Mouse (Mus musculus) hindbrain, embryonic 14.5 days (tissue): ENCODE results near the gene Osbpl3. TPM values are rescaled to one million over a fixed set of nuclear protein-coding genes. Genes with fewer than 3 reads are reported as not detected.

Source experiments
- ATAC-seq: fragments of 200-750 bp; cut with Nextera tagmentation; 2 replicates; pipeline ENCODE4 v1.8.0; 2017; ENCODE audit warnings: moderate number of reproducible peaks, mild to moderate bottlenecking, moderate TSS enrichment, moderate library complexity; ENCODE audit not compliant: low FRiP score
- DNase-seq: peaks from one replicate; pipeline ENCODE4 v3.0.0-alpha.2; 2015; ENCODE audit warnings: low spot score
- H3K27ac ChIP-seq: fragments of 300-500 bp; sonication (generic); 2 replicates; pipeline ENCODE4 v1.5.1; 2014; ENCODE audit warnings: mild to moderate bottlenecking, moderate library complexity
- H3K27me3 ChIP-seq: fragments of 300-500 bp; sonication (generic); 2 replicates; pipeline ENCODE4 v1.6.1; 2014; ENCODE audit warnings: mild to moderate bottlenecking, low read length, mixed read lengths; ENCODE audit not compliant: control insufficient read depth, insufficient read depth
- H3K36me3 ChIP-seq: fragments of 300-500 bp; sonication (generic); replicated peaks from 2 replicates; pipeline ENCODE4 v1.6.1; 2014; ENCODE audit not compliant: control insufficient read depth, insufficient read depth
- H3K4me1 ChIP-seq: fragments of 300-500 bp; sonication (generic); replicated peaks from 2 replicates; pipeline ENCODE4 v1.6.1; 2014; ENCODE audit warnings: antibody characterized with exemption, low read length, mixed read lengths; ENCODE audit not compliant: control insufficient read depth, insufficient read depth
- H3K4me2 ChIP-seq: fragments of 300-500 bp; sonication (generic); replicated peaks from 2 replicates; pipeline ENCODE4 v1.6.1; 2014; ENCODE audit warnings: mild to moderate bottlenecking, moderate library complexity
- H3K4me3 ChIP-seq: fragments of 300-500 bp; sonication (generic); replicated peaks from 2 replicates; pipeline ENCODE4 v1.5.1; 2014; ENCODE audit warnings: mild to moderate bottlenecking, low read length
- H3K9ac ChIP-seq: fragments of 300-500 bp; sonication (generic); 2 replicates; pipeline ENCODE4 v1.6.1; 2014
- H3K9me3 ChIP-seq: fragments of 300-500 bp; sonication (generic); 2 replicates; pipeline ENCODE4 v1.6.1; 2016; ENCODE audit warnings: low read length; ENCODE audit not compliant: control insufficient read depth
- WGBS: fragments of 180-500 bp; shearing (Covaris S2); extraction: QIAGEN DNeasy Blood & Tissue Kit; methylation state at CpG from one replicate; pipeline ENCODE4 v1.1.7; 2014; 5-methylcytosine and 5-hydroxymethylcytosine counted together
- polyA plus RNA-seq: library from polyadenylated mRNA; unstranded; fragments of >200 nt; fragmentation: Nextera tagmentation; extraction: Ambion mirVana; gene quantifications from 2 replicates; pipeline ENCODE4 v1.2.1, GENCODE M21; 2014

The Osbpl3 gene
- polyA plus RNA-seq, 1 experiment from 2014 or later = 3.9 TPM

- 76% methylated on average over 6 of the region's 7 CpGs for WGBS
- Histone ChIP-seq H3K4me3 (no peak overlapping the region), H3K9me3 (no peaks in the 10 kb centered on the region), H3K36me3 (no peaks in the 10 kb centered on the region), H3K4me2 (no peak overlapping the region), H3K9ac (no peak overlapping the region), H3K27me3 (no peaks in the 10 kb centered on the region), H3K27ac (no peak overlapping the region), H3K4me1 (no peaks in the 10 kb centered on the region)
- ATAC-seq (no peak), DNase-seq (no peak)
Observed at GRCm38 (mm10) chr6:50399427-50400195, 56.4 kb downstream of the Osbpl3 start.

DNA sequence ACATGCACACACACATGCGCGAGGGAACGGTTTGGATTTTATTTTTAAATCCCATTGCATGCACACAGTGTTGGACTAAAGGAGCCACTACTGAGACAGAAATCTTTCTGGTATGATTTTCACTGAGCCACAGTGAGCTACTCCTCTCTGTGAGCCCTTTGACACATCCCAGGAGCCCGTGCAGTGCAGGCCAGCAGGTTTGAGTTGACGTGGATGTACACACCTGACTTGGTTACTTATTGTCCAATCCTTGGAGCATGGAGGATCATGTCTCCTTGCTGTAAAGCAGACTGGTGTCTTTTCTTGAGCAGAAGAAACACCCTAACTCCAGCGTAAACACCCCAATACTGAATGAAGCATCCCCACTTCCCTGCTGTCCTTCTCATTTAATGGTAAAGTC, 57.7 kb downstream of the Osbpl3 start:
- Histone ChIP-seq H3K4me2 (no peak overlapping the region), H3K4me1 (no peaks in the 10 kb centered on the region), H3K36me3 (no peaks in the 10 kb centered on the region), H3K4me3 (no peak overlapping the region), H3K27me3 (no peaks in the 10 kb centered on the region), H3K9ac (no peak overlapping the region), H3K27ac (no peak overlapping the region), H3K9me3 (no peaks in the 10 kb centered on the region)
- WGBS = 95% methylated on average over 6 of the region's 6 CpGs
- DNase-seq (no peak), ATAC-seq (no peak)

DNA sequence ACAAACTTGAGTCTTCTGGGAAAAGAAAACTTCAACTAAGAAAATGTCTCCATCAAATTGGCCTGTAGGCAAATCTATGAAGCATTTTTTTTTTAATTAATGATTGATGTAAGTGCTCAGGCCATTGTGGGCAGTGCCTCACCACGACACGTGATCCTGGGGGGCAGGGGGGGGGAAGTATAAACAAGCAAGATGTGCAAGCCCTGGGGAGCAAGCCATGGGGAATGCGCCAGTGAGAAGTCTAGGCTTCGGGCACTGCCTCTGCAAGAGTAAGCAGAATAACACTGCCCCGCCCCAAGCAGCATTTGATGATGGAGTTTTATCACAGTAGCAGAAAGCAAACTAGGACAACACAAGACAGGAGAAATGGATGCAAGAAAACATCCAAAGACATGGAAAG, 58.9 kb downstream of the Osbpl3 start:
- ATAC-seq (no peak), DNase-seq (no peak)
- H3K27ac ChIP-seq = no peak overlapping the region
- no peaks in the 10 kb centered on the region for H3K27me3 ChIP-seq
- no peaks in the 10 kb centered on the region for H3K36me3 ChIP-seq
- H3K4me3 ChIP-seq = no peak overlapping the region
- WGBS = 63% methylated on average over 5 of the region's 5 CpGs
- no peak overlapping the region for H3K4me2 ChIP-seq
- H3K9me3 ChIP-seq = no peaks in the 10 kb centered on the region
- H3K4me1 ChIP-seq = no peaks in the 10 kb centered on the region
- no peak overlapping the region for H3K9ac ChIP-seq

DNA sequence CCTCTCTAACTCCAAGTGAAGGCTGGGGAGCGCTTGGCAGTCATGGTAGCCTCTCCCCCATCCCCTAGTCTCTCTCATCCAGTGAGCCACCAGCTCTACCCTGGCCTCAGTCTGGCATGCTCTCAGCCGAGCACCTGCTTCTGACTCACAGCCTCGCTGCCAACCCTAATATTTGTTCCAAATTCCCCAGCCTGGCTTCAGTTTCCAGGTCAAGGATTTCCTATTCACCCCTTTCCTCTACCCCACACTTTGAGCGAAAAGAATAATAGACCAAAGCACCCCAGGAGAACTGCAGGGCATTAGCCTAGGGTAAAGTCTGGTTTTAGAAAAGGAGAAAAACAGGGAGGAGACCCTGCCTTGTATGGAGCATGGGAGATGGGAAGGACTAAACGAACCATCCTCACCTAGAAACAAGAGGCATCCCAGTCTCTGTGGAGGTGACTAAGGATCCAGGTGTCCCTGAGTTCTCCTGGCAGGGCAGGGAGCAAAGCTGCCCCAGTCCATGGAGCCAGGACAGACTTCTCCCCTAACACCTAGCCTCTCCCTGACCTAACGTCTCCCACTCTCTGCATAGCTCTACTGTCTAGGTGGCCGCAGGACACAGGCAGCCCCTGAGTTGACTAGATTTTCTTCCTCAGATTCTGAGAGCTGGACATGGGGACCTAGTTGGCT, 60.2 kb downstream of the Osbpl3 start:
- DNase-seq (no peak), ATAC-seq (no peak)
- Histone ChIP-seq H3K27me3 (no peaks in the 10 kb centered on the region), H3K4me1 (no peaks in the 10 kb centered on the region), H3K36me3 (no peaks in the 10 kb centered on the region), H3K27ac (no peak overlapping the region), H3K4me2 (no peak overlapping the region), H3K9me3 (no peaks in the 10 kb centered on the region), H3K4me3 (no peak overlapping the region), H3K9ac (no peak overlapping the region)
- 63% methylated on average over 7 of the region's 7 CpGs for WGBS

DNA sequence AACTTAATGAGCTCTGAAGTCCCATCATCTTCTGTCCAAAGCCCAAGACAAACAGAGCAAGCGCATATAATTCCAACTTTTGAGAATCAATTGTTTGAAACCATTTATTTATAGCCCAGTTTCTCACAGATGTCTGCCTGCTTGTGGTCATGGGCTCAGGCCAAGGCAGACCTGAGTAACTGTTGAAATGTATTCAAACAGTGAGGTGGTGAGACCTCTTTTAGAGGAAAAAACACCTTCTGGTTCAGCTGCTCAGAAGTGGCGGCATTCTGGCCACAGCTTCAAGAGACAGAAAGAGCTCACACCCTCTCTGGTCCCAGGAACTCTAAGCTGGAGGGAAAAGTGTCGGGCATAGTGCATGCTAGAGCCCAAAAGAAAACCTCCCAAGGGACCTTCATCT, 61.6 kb downstream of the Osbpl3 start:
- Histone ChIP-seq H3K4me1 (no peaks in the 10 kb centered on the region), H3K9me3 (no peaks in the 10 kb centered on the region), H3K27ac (no peak overlapping the region), H3K27me3 (no peaks in the 10 kb centered on the region), H3K4me2 (no peak overlapping the region), H3K36me3 (no peaks in the 10 kb centered on the region), H3K9ac (no peak overlapping the region), H3K4me3 (no peak overlapping the region)
- WGBS = 88% methylated on average over 3 of the region's 3 CpGs
- no peak for ATAC-seq
- DNase-seq = no peak

- no peak overlapping the region for H3K4me3 ChIP-seq
- no peak for ATAC-seq
- H3K4me2 ChIP-seq = no peak overlapping the region
- 90% methylated on average over 8 of the region's 8 CpGs for WGBS
- no peak overlapping the region for H3K9ac ChIP-seq
- no peak overlapping the region for H3K27ac ChIP-seq
- no peaks in the 10 kb centered on the region for H3K36me3 ChIP-seq
- H3K9me3 ChIP-seq = no peaks in the 10 kb centered on the region
- DNase-seq = no peak
- no peaks in the 10 kb centered on the region for H3K27me3 ChIP-seq
- H3K4me1 ChIP-seq = no peaks in the 10 kb centered on the region
Observed at GRCm38 (mm10) chr6:50393960-50394359, 62.0 kb downstream of the Osbpl3 start.

DNA sequence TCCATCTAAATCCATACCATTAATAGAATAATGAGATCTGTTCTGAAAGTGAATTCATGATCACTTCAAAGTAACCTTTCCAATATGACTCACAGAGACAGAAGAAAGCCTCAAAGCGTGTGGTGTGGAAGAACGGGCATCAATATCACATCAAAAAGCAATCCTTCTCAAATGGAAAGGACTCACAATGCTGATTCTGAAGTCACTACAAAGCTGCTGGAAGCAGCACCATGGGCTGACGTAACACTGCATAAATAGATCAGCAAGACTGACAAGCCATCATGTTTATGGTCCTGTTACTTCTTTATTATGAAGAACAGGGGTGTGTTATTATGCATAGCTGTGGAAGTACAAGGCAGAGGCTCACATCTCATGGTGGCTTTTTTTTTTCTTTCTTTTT, 64.0 kb downstream of the Osbpl3 start:
- Histone ChIP-seq H3K4me3 (no peak overlapping the region), H3K4me1 (no peaks in the 10 kb centered on the region), H3K27me3 (no peaks in the 10 kb centered on the region), H3K36me3 (no peaks in the 10 kb centered on the region), H3K27ac (no peak overlapping the region), H3K9me3 (no peaks in the 10 kb centered on the region), H3K9ac (no peak overlapping the region), H3K4me2 (no peak overlapping the region)
- no peak for ATAC-seq
- 70% methylated on average over 3 of the region's 3 CpGs for WGBS
- DNase-seq = no peak

DNA sequence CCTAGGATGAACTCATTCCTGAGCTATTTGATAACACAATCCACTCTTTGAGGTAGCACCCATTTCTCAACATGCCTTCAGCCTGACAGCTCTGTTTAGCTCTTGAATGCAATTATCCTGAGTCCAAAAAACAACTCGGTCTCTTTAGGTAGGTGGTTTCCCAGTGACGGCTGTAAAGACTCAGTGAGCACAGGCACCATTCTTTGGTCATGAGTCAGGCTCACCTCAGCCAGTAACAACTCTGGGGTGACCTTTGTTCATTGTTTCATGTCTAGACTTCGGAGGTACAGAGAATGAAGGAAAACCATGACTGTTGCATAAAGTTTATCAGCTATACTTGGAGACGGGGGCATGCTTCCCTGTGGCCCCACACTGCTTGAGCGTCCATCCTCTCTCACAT, 65.7 kb downstream of the Osbpl3 start:
- no peak overlapping the region for H3K4me3 ChIP-seq
- no peak overlapping the region for H3K4me2 ChIP-seq
- 83% methylated on average over 5 of the region's 5 CpGs for WGBS
- no peaks in the 10 kb centered on the region for H3K9me3 ChIP-seq
- no peak overlapping the region for H3K9ac ChIP-seq
- no peak for ATAC-seq
- no peaks in the 10 kb centered on the region for H3K36me3 ChIP-seq
- no peak overlapping the region for H3K27ac ChIP-seq
- DNase-seq = no peak
- H3K4me1 ChIP-seq = no peaks in the 10 kb centered on the region
- H3K27me3 ChIP-seq = no peaks in the 10 kb centered on the region

- DNase-seq (no peak), ATAC-seq (no peak)
- Histone ChIP-seq H3K9ac (no peak overlapping the region), H3K36me3 (no peaks in the 10 kb centered on the region), H3K4me2 (no peak overlapping the region), H3K4me1 (no peaks in the 10 kb centered on the region), H3K27me3 (no peaks in the 10 kb centered on the region), H3K27ac (no peak overlapping the region), H3K9me3 (no peaks in the 10 kb centered on the region), H3K4me3 (no peak overlapping the region)
- WGBS = 80% methylated on average over 5 of the region's 5 CpGs
Observed at GRCm38 (mm10) chr6:50387629-50388028, 68.4 kb downstream of the Osbpl3 start.
